Mouse (Mus musculus) neural tube, embryonic 12.5 days (tissue): ENCODE data around the gene Robo2. TPM values are rescaled to one million over a fixed set of nuclear protein-coding genes. Genes with fewer than 3 reads are reported as not detected.

Experiments used
- ATAC-seq: fragments of 200-750 bp; cut with Nextera tagmentation; 2 replicates; pipeline ENCODE4 v1.8.0; 2017; ENCODE audit warnings: low read depth, mild to moderate bottlenecking, moderate TSS enrichment, moderate library complexity; ENCODE audit not compliant: low FRiP score
- H3K27ac ChIP-seq: fragments of 300-500 bp; sonication (generic); 2 replicates; pipeline ENCODE4 v1.5.1; 2016
- H3K27me3 ChIP-seq: fragments of 300-500 bp; sonication (generic); replicated peaks from 2 replicates; pipeline ENCODE4 v1.6.1; 2016; ENCODE audit warnings: mild to moderate bottlenecking
- H3K36me3 ChIP-seq: fragments of 300-500 bp; sonication (generic); 2 replicates; pipeline ENCODE4 v1.6.1; 2016; ENCODE audit warnings: mild to moderate bottlenecking
- H3K4me1 ChIP-seq: fragments of 300-500 bp; sonication (generic); 2 replicates; pipeline ENCODE4 v1.6.1; 2016
- H3K4me2 ChIP-seq: fragments of 300-500 bp; sonication (generic); replicated peaks from 2 replicates; pipeline ENCODE4 v1.6.1; 2016; ENCODE audit warnings: mild to moderate bottlenecking
- H3K4me3 ChIP-seq: fragments of 300-500 bp; sonication (generic); 2 replicates; pipeline ENCODE4 v1.5.1; 2016
- H3K9ac ChIP-seq: fragments of 300-500 bp; sonication (generic); 2 replicates; pipeline ENCODE4 v1.6.1; 2016; ENCODE audit warnings: mild to moderate bottlenecking
- H3K9me3 ChIP-seq: fragments of 300-500 bp; sonication (generic); 2 replicates; pipeline ENCODE4 v1.6.1; 2016; ENCODE audit warnings: mild to moderate bottlenecking
- WGBS: fragments of 180-500 bp; shearing (Covaris S2); methylation state at CpG from one replicate; pipeline ENCODE4 v1.1.7; 2016; 5-methylcytosine and 5-hydroxymethylcytosine counted together
- polyA plus RNA-seq: library from polyadenylated mRNA; unstranded; fragments of >200 nt; fragmentation: Nextera tagmentation; extraction: Ambion mirVana; gene quantifications from 2 replicates; pipeline ENCODE4 v1.2.1, GENCODE M21; 2016

The Robo2 gene
- 64.0 and 67.1 TPM in 2 replicates for polyA plus RNA-seq

GRCm38 (mm10) chr16:74411481-74412251 is at the start of gene Robo2:
Gene Robo2 (minus strand): TSS chr16:74411825.
- no peaks in the 10 kb centered on the region for H3K9me3 ChIP-seq
- peak within 1 kb of the TSS; percentile 79 for H3K27ac ChIP-seq
- peaks cover 7% of the 10 kb centered on the region; the same call in 1 of the 2 replicates for H3K4me1 ChIP-seq
- peak; percentile 85 for ATAC-seq
- H3K36me3 ChIP-seq: no peaks in the 10 kb centered on the region
- H3K4me3 ChIP-seq: peak within 1 kb of the TSS; percentile 57
- peak within 1 kb of the TSS; percentile 73 for H3K9ac ChIP-seq
- no peaks in the 10 kb centered on the region for H3K27me3 ChIP-seq
- H3K4me2 ChIP-seq: peak within 1 kb of the TSS; percentile 94
- WGBS: under 1% methylated on average over 41 of the region's 43 CpGs

- no peaks in the 10 kb centered on the region for H3K4me1 ChIP-seq
- H3K4me3 ChIP-seq: no peak overlapping the region
- WGBS: 68% methylated on average over 3 of the region's 3 CpGs
- H3K4me2 ChIP-seq: no peak overlapping the region
- H3K27ac ChIP-seq: no peak overlapping the region
- H3K36me3 ChIP-seq: no peaks in the 10 kb centered on the region
- ATAC-seq: no peak
- H3K9ac ChIP-seq: no peak overlapping the region
- H3K9me3 ChIP-seq: no peaks in the 10 kb centered on the region
- no peaks in the 10 kb centered on the region for H3K27me3 ChIP-seq
These were observed 46.5 kb upstream of the Robo2 start for GRCm38 (mm10) chr16:74458138-74458537.

- no peak for ATAC-seq
- Histone ChIP-seq H3K4me1 (no peaks in the 10 kb centered on the region), H3K27me3 (no peaks in the 10 kb centered on the region), H3K4me2 (no peak overlapping the region), H3K4me3 (no peak overlapping the region), H3K27ac (no peak overlapping the region), H3K9me3 (no peaks in the 10 kb centered on the region), H3K36me3 (no peaks in the 10 kb centered on the region), H3K9ac (no peak overlapping the region)
- 78% methylated on average over 8 of the region's 8 CpGs for WGBS
These were observed 46.1 kb upstream of the Robo2 start for GRCm38 (mm10) chr16:74457736-74458135.

- ATAC-seq: no peak
- H3K4me2 ChIP-seq: no peak overlapping the region
- no peaks in the 10 kb centered on the region for H3K36me3 ChIP-seq
- 77% methylated on average over 5 of the region's 5 CpGs for WGBS
- H3K4me3 ChIP-seq: no peak overlapping the region
- no peak overlapping the region for H3K9ac ChIP-seq
- no peaks in the 10 kb centered on the region for H3K9me3 ChIP-seq
- no peaks in the 10 kb centered on the region for H3K4me1 ChIP-seq
- H3K27ac ChIP-seq: no peak overlapping the region
- no peaks in the 10 kb centered on the region for H3K27me3 ChIP-seq
These were observed 45.3 kb upstream of the Robo2 start for GRCm38 (mm10) chr16:74456808-74457470.

- no peak overlapping the region for H3K4me3 ChIP-seq
These were observed 43.6 kb upstream of the Robo2 start for GRCm38 (mm10) chr16:74455179-74455578.

GRCm38 (mm10) chr16:74448025-74448424 is 36.4 kb upstream of the Robo2 start:
- no peak for ATAC-seq
- 83% methylated on average over 4 of the region's 4 CpGs for WGBS
- H3K4me2 ChIP-seq: no peak overlapping the region

More at GRCm38 (mm10) chr16:74455179-74455578, 43.6 kb upstream of the Robo2 start:
- H3K4me2 ChIP-seq: no peak overlapping the region
- WGBS: 32% methylated on average over 2 of the region's 2 CpGs
- no peak overlapping the region for H3K27ac ChIP-seq
- H3K9ac ChIP-seq: no peak overlapping the region
- H3K9me3 ChIP-seq: no peaks in the 10 kb centered on the region
- H3K27me3 ChIP-seq: no peaks in the 10 kb centered on the region
- no peaks in the 10 kb centered on the region for H3K36me3 ChIP-seq
- ATAC-seq: no peak
- H3K4me1 ChIP-seq: no peaks in the 10 kb centered on the region

GRCm38 (mm10) chr16:74427071-74427470 is 15.4 kb upstream of the Robo2 start:
- no peaks in the 10 kb centered on the region for H3K4me1 ChIP-seq
- ATAC-seq: no peak

More at GRCm38 (mm10) chr16:74448025-74448424, 36.4 kb upstream of the Robo2 start:
- H3K36me3 ChIP-seq: no peaks in the 10 kb centered on the region
- H3K9me3 ChIP-seq: no peaks in the 10 kb centered on the region
- H3K27me3 ChIP-seq: no peaks in the 10 kb centered on the region
- no peaks in the 10 kb centered on the region for H3K4me1 ChIP-seq
- H3K4me3 ChIP-seq: no peak overlapping the region
- no peak overlapping the region for H3K27ac ChIP-seq
- H3K9ac ChIP-seq: no peak overlapping the region

GRCm38 (mm10) chr16:74420324-74420723 is 8.7 kb upstream of the Robo2 start:
- 11% methylated on average over 2 of the region's 2 CpGs for WGBS
- Histone ChIP-seq H3K9me3 (no peaks in the 10 kb centered on the region), H3K27me3 (no peaks in the 10 kb centered on the region; the same call in 1 of the 2 replicates), H3K4me3 (no peak overlapping the region), H3K9ac (no peak overlapping the region), H3K27ac (no peak overlapping the region), H3K4me1 (no peaks in the 10 kb centered on the region), H3K4me2 (no peak overlapping the region), H3K36me3 (no peaks in the 10 kb centered on the region)
- ATAC-seq: no peak

More at GRCm38 (mm10) chr16:74427071-74427470, 15.4 kb upstream of the Robo2 start:
- Histone ChIP-seq H3K36me3 (no peaks in the 10 kb centered on the region), H3K4me2 (no peak overlapping the region), H3K27ac (no peak overlapping the region), H3K9ac (no peak overlapping the region), H3K9me3 (no peaks in the 10 kb centered on the region), H3K27me3 (peaks cover 4% of the 10 kb centered on the region; the same call in 1 of the 2 replicates), H3K4me3 (no peak overlapping the region)
- 14% methylated on average over 2 of the region's 2 CpGs for WGBS

GRCm38 (mm10) chr16:74412471-74413291 is 1.1 kb upstream of the Robo2 start:
- H3K27me3 ChIP-seq: no peaks in the 10 kb centered on the region
- peak overlapping the region; percentile 79; the same call in 1 of the 2 replicates for H3K27ac ChIP-seq
- peaks cover 7% of the 10 kb centered on the region; the same call in 1 of the 2 replicates for H3K4me1 ChIP-seq
- H3K9ac ChIP-seq: peak overlapping the region; percentile 73; the same call in 1 of the 2 replicates
- H3K4me2 ChIP-seq: peak overlapping the region; percentile 94
- no peaks in the 10 kb centered on the region for H3K36me3 ChIP-seq
- peak overlapping the region; percentile 57 for H3K4me3 ChIP-seq
- under 1% methylated on average over 20 of the region's 20 CpGs for WGBS
- H3K9me3 ChIP-seq: no peaks in the 10 kb centered on the region
- peak; percentile 35 for ATAC-seq

- peaks cover 7% of the 10 kb centered on the region; the same call in 1 of the 2 replicates for H3K4me1 ChIP-seq
- no peaks in the 10 kb centered on the region for H3K36me3 ChIP-seq
- WGBS: under 1% methylated on average over 16 of the region's 16 CpGs
- no peak; the same call in 1 of the 2 replicates for ATAC-seq
- peak overlapping the region; percentile 57 for H3K4me3 ChIP-seq
- no peaks in the 10 kb centered on the region for H3K9me3 ChIP-seq
- H3K9ac ChIP-seq: peak overlapping the region; percentile 73
- H3K27ac ChIP-seq: peak overlapping the region; percentile 79; the same call in 1 of the 2 replicates
- no peaks in the 10 kb centered on the region for H3K27me3 ChIP-seq
- peak overlapping the region; percentile 94 for H3K4me2 ChIP-seq
These were observed 604 bp downstream of the Robo2 start for GRCm38 (mm10) chr16:74411021-74411420.

- Histone ChIP-seq H3K4me3 (peak overlapping the region; percentile 57), H3K4me2 (peak overlapping the region; percentile 94), H3K27ac (no peak overlapping the region), H3K9me3 (no peaks in the 10 kb centered on the region), H3K27me3 (no peaks in the 10 kb centered on the region), H3K9ac (peak overlapping the region; percentile 73), H3K36me3 (no peaks in the 10 kb centered on the region), H3K4me1 (peaks cover 7% of the 10 kb centered on the region; the same call in 1 of the 2 replicates)
- WGBS: 23% methylated on average over 6 of the region's 6 CpGs
- ATAC-seq: no peak
These were observed 1.5 kb downstream of the Robo2 start for GRCm38 (mm10) chr16:74410125-74410524.
